Mouse (Mus musculus): ENCODE measurements around the gene E130114P18Rik. TPM values are rescaled to one million over a fixed set of nuclear protein-coding genes. Genes with fewer than 3 reads are reported as not detected.

Gene E130114P18Rik
- total RNA-seq, 1 experiment from 2014 or later, result not detected

Other genes with a start within 250 kb of the E130114P18Rik start
- 11.3 and 11.4 TPM in 2 replicates for gene Nfia, start 5.3 kb downstream of the E130114P18Rik start, total RNA-seq (2017)